Mouse (Mus musculus) C2C12 (cell line): ENCODE data around the gene Scn10a. TPM values are rescaled to one million over a fixed set of nuclear protein-coding genes. Genes with fewer than 3 reads are reported as not detected.
A peak's percentile ranks its signal among the peaks of the same experiment; 100 is the strongest.

ENCODE experiments used
- H3K27me3 ChIP-seq: one replicate; pipeline ENCODE4 v1.6.1; 2011; ENCODE audit not compliant: control insufficient read depth, insufficient read depth, insufficient read length
- H3K36me3 ChIP-seq: one replicate; pipeline ENCODE4 v1.6.1; 2011; ENCODE audit not compliant: control insufficient read depth, insufficient read depth
- H3K4me3 ChIP-seq: one replicate; pipeline ENCODE4 v1.5.1; 2011; ENCODE audit warnings: mild to moderate bottlenecking, control low read depth; ENCODE audit not compliant: poor library complexity, insufficient read depth, severe bottlenecking
- H3K79me2 ChIP-seq: one replicate; pipeline ENCODE4 v1.6.1; 2011; ENCODE audit not compliant: control insufficient read depth, insufficient read depth
- H3K79me3 ChIP-seq: one replicate; pipeline ENCODE4 v1.6.1; 2011; ENCODE audit warnings: low read depth, control low read depth
- H3ac ChIP-seq: one replicate; pipeline ENCODE3; 2011; ENCODE audit warnings: low read depth; ENCODE audit not compliant: control insufficient read depth, insufficient read length
- CEBPB ChIP-seq: IDR thresholded peaks from one replicate; pipeline ENCODE4 v1.6.1; 2011; ENCODE audit warnings: low read depth, mild to moderate bottlenecking, control low read depth, moderate library complexity
- CTCF ChIP-seq: IDR thresholded peaks from one replicate; pipeline ENCODE4 v1.5.1; 2011; ENCODE audit not compliant: control insufficient read depth, insufficient read depth, insufficient read length
- FOSL1 ChIP-seq: IDR thresholded peaks from one replicate; pipeline ENCODE4 v1.8.0; 2011; ENCODE audit warnings: mild to moderate bottlenecking, low read length; ENCODE audit not compliant: poor library complexity, insufficient read depth, severe bottlenecking
- MAX ChIP-seq: IDR thresholded peaks from one replicate; pipeline ENCODE4 v1.6.1; 2011; ENCODE audit warnings: mild to moderate bottlenecking, control low read depth
- MYOD1 ChIP-seq: IDR thresholded peaks from one replicate; pipeline ENCODE4 v1.6.1; 2011; ENCODE audit warnings: low read depth; ENCODE audit not compliant: control insufficient read depth, insufficient read length
- MYOG ChIP-seq: IDR thresholded peaks from one replicate; pipeline ENCODE4 v1.6.1; 2011; ENCODE audit not compliant: control insufficient read depth, insufficient read length; ENCODE audit errors: extremely low read depth
- USF1 ChIP-seq: IDR thresholded peaks from one replicate; pipeline ENCODE4 v1.6.1; 2011; ENCODE audit warnings: low read depth, mild to moderate bottlenecking, control low read depth, moderate library complexity
- polyA plus RNA-seq: library from polyadenylated mRNA; unstranded; fragments of >200 nt; fragmentation: generic; extraction: Trizol; gene quantifications from one replicate; pipeline ENCODE4 v1.2.1, GENCODE M21; 2012; ENCODE audit warnings: missing spikeins

Gene Scn10a
- polyA plus RNA-seq, 1 experiment = 0.09 TPM

DNA sequence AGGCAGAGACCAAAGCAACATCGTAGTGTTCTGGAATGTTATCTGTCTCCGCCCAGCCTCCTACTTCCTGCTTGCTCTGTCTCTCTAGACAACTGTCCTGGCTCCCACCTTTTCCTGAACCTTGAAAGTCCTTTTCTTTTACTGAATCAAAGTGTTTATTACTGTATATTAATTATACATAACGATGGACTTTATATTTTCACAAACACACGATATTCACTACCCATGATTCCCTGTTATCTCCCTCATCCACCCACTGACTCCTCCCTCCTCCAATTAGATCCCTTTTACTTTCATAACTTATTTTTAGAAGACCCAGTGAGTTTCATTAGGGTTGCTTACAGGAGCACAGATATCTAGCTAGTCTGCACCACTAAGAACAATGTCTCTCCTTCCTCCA lies 95.0 kb downstream of the Scn10a start:
- Histone ChIP-seq H3K79me2 (no peaks in the 10 kb centered on the region), H3K27me3 (no peaks in the 10 kb centered on the region), H3ac (no peak overlapping the region), H3K4me3 (no peak overlapping the region), H3K36me3 (no peaks in the 10 kb centered on the region), H3K79me3 (no peaks in the 10 kb centered on the region)
- TF ChIP-seq USF1 (no peak), FOSL1 (no peak), MYOD1 (no peak), CTCF (no peak), MYOG (no peak), MAX (no peak), CEBPB (no peak)

DNA sequence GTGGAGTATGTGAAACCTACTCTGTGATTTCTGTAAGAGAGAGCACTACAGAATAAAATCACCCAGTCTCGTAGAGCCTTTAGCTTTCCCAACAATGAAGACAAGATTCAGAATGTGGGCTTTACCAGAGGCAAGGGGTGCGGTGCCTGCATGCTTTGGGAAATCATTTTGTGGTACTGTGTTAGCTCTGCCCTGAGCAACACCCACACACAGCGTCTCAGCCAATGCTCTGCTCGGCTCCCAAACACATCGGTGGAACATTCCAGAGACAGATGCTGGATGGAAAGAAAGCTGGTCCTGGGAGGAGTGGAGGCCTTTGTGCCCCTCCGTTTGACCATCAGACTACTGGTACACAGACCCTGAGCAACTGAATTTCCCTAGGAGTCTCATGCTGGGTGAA lies 104.3 kb downstream of the Scn10a start:
- no peaks in the 10 kb centered on the region for H3K36me3 ChIP-seq
- TF ChIP-seq MYOD1 (no peak), FOSL1 (no peak), MAX (no peak), CEBPB (no peak), MYOG (no peak), USF1 (no peak), CTCF (no peak)
- H3K79me3 ChIP-seq = no peaks in the 10 kb centered on the region
- H3K27me3 ChIP-seq = no peaks in the 10 kb centered on the region
- no peak overlapping the region for H3K4me3 ChIP-seq
- no peaks in the 10 kb centered on the region for H3K79me2 ChIP-seq
- H3ac ChIP-seq = no peak overlapping the region

DNA sequence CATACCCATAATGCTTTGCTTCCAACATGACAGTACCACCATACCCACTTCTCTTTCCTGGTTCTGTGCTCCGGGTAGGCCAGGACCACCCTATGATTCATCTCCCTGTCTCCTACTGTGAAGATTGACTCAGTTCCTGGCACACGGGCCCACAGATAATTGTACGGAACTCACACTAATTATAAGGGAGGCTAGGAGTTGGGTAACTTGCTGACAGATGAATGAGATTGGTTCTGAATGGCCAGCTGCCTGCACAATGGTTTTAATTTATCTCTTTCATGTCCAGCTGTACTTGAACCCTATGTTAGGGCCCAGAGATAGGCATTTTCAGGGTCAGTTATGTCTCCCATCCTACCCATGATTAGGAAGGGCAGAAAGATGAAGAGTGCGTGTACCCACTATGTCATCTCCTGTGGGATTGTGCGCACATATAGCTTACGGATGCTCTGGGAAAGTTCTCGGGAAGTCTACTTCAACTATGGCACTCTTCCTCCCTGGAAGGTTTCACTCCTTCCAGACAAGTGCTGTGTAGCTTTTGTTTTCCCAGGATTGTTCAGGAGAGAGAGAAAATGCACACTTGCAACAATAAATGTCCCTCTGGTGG lies 108.5 kb downstream of the Scn10a start:
- no peaks in the 10 kb centered on the region for H3K36me3 ChIP-seq
- H3K27me3 ChIP-seq = no peaks in the 10 kb centered on the region
- no peak for TF ChIP-seq MAX
- peak; percentile 34 for TF ChIP-seq MYOD1
- TF ChIP-seq CEBPB = peak; percentile 52
- no peaks in the 10 kb centered on the region for H3K79me2 ChIP-seq
- no peaks in the 10 kb centered on the region for H3K79me3 ChIP-seq
- H3ac ChIP-seq = no peak overlapping the region
- no peak overlapping the region for H3K4me3 ChIP-seq

DNA sequence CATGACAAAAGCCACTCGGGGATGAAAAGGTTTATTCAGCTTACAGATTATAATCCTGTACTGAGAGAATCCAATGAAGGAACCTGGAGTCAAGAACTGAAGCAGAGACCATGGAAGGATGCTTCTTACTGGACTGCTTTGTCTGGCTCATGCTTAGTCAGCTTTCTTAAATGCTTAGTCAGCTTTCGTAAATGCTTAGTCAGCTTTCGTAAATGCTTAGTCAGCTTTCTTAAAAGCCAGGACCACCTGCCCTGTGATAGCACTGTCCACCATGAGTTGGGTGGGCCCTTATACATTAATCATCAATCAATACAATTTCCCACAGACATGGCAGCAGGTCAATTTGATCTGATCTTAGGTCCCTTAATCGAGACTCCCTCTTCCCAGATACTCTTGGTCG lies 112.2 kb downstream of the Scn10a start:
- Histone ChIP-seq H3K4me3 (no peak overlapping the region), H3K36me3 (no peaks in the 10 kb centered on the region), H3K27me3 (no peaks in the 10 kb centered on the region), H3K79me2 (no peaks in the 10 kb centered on the region), H3K79me3 (no peaks in the 10 kb centered on the region), H3ac (no peak overlapping the region)
- TF ChIP-seq MAX = no peak
- no peak for TF ChIP-seq CEBPB
- no peak for TF ChIP-seq FOSL1
- no peak for TF ChIP-seq USF1
- no peak for TF ChIP-seq CTCF

DNA sequence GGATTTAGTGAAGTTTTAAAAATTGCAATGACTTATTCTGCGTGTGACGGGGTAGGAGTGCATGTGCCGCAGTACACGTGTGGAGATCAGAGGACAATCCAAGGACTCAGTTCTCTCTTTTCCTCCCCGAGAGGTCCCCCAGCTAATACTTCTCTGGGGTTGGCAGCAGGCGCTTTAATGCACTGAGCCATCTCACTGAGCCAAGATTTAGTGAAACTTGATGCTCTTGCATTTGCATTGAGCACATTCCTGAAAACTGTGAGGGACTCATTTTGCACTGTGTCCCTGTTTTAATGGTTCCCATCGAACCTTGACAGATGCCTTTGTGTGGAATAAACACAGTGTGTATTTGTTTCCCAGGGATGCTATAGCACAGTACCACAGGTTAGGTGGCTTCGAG lies 114.5 kb downstream of the Scn10a start:
- no peaks in the 10 kb centered on the region for H3K27me3 ChIP-seq
- TF ChIP-seq CEBPB (no peak), FOSL1 (no peak), CTCF (no peak), MYOD1 (no peak), MYOG (no peak), MAX (no peak), USF1 (no peak)
- no peak overlapping the region for H3K4me3 ChIP-seq
- H3K79me2 ChIP-seq = no peaks in the 10 kb centered on the region
- no peaks in the 10 kb centered on the region for H3K79me3 ChIP-seq
- H3K36me3 ChIP-seq = no peaks in the 10 kb centered on the region
- H3ac ChIP-seq = no peak overlapping the region

DNA sequence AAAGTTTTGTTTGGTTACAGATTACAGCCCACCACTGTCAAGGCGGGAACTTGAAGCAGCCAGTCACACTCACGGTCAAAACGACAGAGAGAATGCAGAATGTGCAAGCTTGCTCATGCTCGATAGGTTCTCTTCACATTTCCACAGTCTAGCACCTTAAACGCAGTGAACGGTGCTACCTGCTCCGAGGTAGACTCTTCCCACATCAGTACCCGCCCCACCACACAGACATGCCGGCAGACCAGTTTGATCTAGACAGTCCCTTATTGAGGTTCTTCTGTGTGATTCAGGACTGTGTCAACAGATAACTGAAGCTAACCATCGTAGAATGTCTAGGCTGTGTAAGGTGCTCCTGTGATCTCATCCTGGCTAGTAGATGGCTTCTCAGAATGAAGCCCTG lies 120.6 kb downstream of the Scn10a start:
- Histone ChIP-seq H3K27me3 (no peaks in the 10 kb centered on the region), H3K4me3 (no peak overlapping the region), H3K79me3 (no peaks in the 10 kb centered on the region), H3K36me3 (no peaks in the 10 kb centered on the region), H3ac (no peak overlapping the region), H3K79me2 (no peaks in the 10 kb centered on the region)
- TF ChIP-seq MYOG = no peak
- TF ChIP-seq MYOD1 = no peak
- no peak for TF ChIP-seq MAX
- no peak for TF ChIP-seq USF1
- no peak for TF ChIP-seq CEBPB
- no peak for TF ChIP-seq FOSL1
- no peak for TF ChIP-seq CTCF
